Mouse (Mus musculus): ENCODE measurements at regions not wholly inside any gene's neighbourhood (a gene's known extent, or its start where the extent isn't known, plus 50 kb on each side); places are given as distances from the start of the nearest gene placed in this dataset.
"Not testable (repeated sequence)": the region's sequence is repeated elsewhere in the genome, so short reads cannot be mapped to it uniquely, and the experiment has no call there.

GRCm38 (mm10) chr17:27318969-27319695, 114.9 kb upstream of the Lemd2 start:
- no peak for DNase-seq

DNA sequence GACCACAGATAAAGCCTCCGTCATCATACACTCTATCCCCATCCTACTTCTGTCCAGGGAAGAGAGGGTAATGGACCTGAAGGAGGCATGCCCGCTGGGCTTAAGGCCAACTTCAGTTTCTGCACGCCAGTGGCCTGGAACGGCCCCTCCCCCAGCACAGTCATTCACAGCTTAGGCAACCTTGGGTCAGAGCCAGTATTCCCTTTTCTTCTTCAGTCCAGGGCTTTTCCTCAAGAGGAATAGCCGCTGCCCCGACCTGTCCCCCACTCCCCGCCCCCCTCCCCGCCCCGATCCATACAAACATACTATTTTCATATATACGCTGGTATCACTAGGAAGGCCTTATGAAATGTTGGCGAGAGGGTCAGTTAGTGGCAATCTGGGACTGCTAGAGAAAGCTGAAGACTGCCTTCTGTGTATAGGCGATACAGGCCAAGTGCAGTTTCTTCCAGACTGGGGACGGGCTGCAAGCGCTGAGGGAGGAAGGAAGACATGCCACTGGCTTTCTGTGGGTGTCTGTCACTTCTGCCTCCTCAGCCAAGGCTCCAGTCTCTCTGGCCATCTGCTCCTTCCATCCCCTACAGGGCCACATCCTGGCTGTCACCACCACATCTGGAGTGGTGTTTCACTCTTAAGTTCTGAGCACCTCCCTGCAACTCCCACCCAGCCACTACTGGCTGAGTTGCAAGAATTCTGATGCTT, 113.5 kb upstream of the Lemd2 start:
- DNase-seq, result no peak

DNA sequence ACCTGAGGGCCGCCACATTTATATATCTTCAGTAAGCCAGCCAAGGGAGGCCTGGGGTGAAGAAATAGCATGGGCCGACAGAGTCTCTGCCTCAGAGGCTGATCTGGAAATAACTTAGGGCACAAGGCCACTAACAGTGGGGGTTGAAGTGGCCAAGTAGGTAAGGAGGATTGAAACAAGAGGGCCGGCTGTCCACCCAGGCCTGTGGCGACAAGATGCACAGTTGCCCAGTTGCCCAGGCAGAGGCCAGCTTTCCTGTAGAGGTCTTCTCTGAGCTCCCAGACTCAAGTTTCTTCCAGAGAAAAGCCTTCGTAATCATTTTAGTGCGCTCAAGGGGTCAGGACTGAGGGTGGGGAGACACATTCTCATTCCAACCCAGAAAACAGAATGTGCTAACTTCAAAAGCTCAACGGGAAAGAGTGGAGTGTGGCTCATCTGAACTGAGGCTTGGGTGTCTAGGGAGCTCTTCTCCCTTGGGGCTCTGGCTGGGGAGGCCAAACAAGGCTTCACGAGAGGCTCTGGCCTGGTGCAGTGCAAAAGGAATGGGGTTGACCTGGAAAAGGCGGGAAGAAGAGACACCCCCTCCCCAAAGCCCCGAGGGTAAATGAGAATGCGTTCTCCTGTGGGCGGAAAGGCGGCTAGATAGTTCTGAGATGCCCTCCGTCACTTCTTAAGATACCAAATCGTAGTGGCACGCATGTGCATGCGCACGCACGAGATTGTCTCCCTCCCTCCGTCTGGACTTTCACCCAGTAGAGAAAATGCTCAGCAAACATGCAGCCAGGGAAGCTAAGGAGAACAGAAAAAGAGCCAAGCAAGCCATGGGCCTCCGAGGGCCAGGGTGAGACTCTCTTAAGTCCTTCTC, 112.7 kb upstream of the Lemd2 start:
- no peak for DNase-seq

GRCm38 (mm10) chr17:27315947-27316628, 111.8 kb upstream of the Lemd2 start:
- DNase-seq, result no peak

- no peak for DNase-seq
Measured at GRCm38 (mm10) chr17:27315428-27315827, 111.2 kb upstream of the Lemd2 start.

GRCm38 (mm10) chr17:27314821-27315392, 110.6 kb upstream of the Lemd2 start:
- no peak for DNase-seq

DNA sequence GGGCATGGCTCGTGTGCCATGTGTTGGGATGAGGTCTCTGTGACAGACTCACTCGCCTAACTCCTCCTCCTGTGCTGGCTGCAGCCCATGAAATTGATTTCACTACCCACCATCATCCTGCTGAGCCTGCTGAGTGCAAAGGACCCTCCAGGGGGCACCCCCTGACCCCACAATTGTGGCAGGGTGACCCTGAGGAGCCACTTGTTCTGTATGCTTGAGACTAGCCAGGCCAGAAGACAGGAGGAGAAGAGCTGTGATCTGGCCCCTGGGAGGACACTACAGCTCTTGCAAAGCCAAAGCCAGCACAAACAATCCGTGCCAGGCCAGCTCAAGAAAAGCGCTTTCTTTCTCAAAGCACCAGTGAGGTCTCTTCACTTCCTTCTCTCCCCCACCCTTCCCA, 104.7 kb upstream of the Lemd2 start:
- DNase-seq, result peak in 1 of 2 experiments; percentile 36

DNA sequence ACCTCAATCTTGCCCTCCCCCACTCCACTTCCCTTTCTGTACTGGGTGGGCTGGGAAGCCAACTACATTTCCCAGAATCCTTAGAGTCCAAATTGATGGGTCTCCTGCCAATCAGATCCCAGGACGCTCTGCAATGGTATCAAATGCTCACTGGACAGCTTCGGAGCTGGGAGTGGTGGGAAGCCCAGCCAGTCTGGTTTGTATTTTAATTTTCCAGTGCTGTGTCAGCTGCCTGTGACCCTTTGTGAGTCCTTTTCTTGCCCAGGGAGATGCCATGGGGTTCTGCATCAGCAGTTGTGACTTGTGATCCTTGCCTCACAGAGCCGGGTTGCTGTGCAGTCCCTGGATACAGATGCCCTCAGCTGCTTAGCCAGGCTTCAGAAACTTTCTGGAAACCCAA, 100.6 kb upstream of the Lemd2 start:
- no peak for DNase-seq

GRCm38 (mm10) chr17:27303633-27304479, 99.6 kb upstream of the Lemd2 start:
- DNase-seq, result no peak

- DNase-seq, result no peak
Measured at GRCm38 (mm10) chr17:27303061-27303460, 98.8 kb upstream of the Lemd2 start.

DNA sequence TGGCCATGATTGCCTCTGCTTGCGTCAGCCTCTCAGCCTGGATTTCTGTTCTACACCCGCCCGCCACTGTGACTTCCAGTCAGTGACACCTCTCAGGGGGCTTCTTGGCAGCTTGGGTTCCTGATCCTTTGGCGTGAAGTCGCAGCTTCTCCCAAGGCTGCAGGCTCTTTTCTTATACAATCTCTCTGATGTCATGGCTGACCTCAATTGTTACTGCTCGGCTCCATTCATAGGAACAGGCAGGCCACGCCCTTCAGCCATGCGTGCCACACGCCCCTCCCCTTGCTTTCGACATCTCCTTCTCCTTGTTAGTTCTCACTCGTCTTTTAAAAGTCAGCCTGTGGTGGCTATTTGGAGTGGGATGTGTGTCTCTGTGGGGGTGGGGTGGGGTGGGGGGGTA, 97.1 kb upstream of the Lemd2 start:
- DNase-seq, result no peak

GRCm38 (mm10) chr17:27299297-27299696, 95.0 kb upstream of the Lemd2 start:
- DNase-seq, result no peak

DNA sequence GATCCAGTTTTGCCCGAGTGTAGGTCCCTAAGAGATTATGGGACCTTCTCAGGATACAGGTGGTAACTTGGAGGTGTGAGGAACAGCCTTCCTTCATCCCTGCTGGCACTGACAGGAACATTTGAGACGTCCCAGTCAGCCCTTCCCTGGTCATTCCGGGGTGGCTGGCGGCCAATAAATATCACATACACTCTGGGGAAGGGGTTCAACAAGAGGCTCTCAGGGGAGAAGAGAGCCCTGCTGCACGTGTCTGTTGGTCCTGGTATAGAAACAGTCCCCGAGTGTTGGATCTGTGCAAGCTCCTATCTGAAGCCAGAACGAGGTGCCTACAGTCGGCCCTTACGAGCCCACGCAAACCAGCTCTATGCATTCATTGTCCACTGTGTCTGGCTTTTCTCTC, 94.1 kb upstream of the Lemd2 start:
- no peak for DNase-seq

DNA sequence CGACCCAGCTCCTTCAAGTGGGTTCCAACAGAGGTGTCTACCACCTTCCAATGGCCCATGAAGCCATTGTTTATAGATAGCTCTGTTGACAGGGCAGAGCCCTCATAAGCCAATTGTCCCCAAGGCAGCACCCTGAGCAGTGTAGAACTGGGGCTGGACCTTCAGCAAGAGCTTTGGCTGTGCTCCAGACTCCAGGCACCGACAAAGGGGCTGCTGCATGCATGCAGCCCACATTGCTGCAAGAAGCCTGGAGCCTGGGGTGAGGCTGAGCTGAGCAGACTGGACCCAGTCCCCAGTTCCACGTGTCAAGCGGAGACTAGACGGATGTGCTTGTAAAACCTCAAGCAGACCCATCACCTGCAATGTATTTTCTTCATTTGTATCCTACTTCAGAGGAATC, 91.9 kb upstream of the Lemd2 start:
- no peak for DNase-seq

GRCm38 (mm10) chr17:27294208-27294604, 89.9 kb upstream of the Lemd2 start:
- DNase-seq, result no peak

DNA sequence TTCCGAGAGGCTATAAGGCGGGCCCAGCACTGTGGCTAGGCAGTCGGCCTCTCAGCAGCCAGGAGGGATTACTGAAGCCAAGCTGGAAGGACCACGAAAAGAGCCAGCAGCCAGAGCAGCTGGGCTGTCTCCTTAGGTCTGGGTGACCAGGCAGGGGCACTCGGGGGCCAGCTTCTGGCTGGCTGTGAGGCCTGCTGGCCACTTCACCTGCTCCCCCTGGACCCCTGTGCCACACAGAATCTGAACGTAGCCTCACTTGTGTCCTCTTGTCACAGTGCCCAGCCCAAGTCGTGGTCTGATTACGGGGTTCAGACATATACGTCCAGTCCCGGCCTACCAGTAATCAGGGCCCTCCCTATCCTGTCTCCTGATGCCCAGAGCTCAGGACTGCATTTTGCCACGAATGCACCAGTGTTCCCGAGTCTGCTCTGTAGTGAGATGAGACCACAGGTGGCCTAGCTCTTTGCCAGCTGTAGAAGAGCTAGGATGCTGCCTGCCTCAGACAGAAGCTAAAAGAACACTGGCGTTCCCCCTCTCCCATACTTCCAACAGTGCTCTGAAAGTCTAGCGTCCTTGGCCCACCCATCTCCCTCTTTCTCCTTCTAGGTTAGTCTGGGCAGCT, 89.4 kb upstream of the Lemd2 start:
- DNase-seq, result no peak

DNA sequence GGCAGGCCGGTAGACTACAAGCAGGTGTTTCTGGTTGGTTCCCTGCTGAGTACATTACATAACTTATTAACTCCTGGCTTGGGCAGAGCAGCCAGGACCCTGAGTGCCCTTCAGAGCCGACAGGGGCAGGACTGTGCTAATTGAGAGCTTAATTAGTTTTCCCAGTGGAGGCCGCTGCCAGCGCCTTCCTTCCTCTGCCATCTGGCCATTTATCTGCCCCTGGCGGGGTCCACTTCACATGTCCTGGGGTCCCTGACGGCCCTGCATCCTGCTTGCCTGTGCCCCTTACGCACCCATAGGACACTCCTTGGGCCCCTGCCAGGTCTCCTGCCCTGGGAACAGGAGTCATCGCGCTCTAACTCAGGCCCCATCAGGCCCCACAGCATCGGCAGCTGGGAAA, 87.4 kb upstream of the Lemd2 start:
- DNase-seq, result no peak

- no peak for DNase-seq
Measured at GRCm38 (mm10) chr17:27291176-27291575, 86.9 kb upstream of the Lemd2 start.

GRCm38 (mm10) chr17:27290311-27290710, 86.0 kb upstream of the Lemd2 start:
- no peak for DNase-seq

DNA sequence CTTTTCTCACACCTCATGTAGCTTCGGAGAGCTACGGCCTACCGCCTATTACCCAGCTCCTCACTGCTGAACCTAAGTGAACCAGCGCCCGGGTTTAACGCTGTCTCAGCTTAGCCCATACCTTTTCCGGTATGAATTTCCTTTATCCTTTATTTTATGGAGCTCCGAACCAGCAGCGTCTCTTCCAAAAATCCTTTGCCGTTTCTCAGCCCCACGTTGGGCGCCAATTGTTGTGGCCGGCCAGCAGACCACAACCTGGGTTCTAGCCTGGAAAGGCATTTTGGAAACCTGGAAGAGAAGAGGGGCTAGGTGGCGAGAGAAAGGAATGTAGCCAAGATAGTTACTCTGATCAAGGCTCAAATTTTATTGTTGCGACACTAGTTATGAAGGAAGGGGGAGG, 85.5 kb upstream of the Lemd2 start:
- DNase-seq, result not testable (repeated sequence)

DNA sequence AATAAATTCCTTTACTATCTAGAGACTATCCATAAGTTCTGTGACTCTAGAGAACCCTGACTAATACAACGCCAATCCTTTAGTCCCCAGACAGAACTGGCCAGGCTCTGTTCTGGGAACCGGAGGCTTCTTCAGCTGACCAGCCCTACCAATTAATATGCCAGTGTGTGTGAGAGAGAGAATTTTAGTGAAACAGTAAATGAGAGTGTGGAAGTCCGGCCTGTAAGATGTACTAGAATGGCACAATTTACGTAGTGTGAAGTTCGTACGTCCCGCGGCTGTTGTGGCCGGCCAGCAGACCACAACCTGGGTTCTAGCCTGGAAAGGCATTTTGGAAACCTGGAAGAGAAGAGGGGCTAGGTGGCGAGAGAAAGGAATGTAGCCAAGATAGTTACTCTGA, 83.7 kb upstream of the Lemd2 start:
- not testable (repeated sequence) for DNase-seq
